Mouse (Mus musculus) lung, postnatal 0 days (tissue): ENCODE measurements at regions not wholly inside any gene's neighbourhood (a gene's known extent, or its start where the extent isn't known, plus 50 kb on each side); places are given as distances from the start of the nearest gene placed in this dataset.

Source experiments
- ATAC-seq: fragments of 200-750 bp; cut with Nextera tagmentation; 2 replicates; pipeline ENCODE4 v1.8.0; 2017; ENCODE audit warnings: moderate library complexity
- DNase-seq: peaks from one replicate; pipeline ENCODE4 v3.0.0-alpha.2; 2016; ENCODE audit warnings: low spot score
- H3K27ac ChIP-seq: fragments of 300-500 bp; sonication (generic); 2 replicates; pipeline ENCODE4 v1.5.1; 2014; ENCODE audit warnings: antibody characterized with exemption, mild to moderate bottlenecking, low read length, mixed read lengths
- H3K27me3 ChIP-seq: fragments of 300-500 bp; sonication (generic); replicated peaks from 2 replicates; pipeline ENCODE4 v1.6.1; 2014; ENCODE audit warnings: low read length, mixed read lengths; ENCODE audit not compliant: insufficient read depth
- H3K36me3 ChIP-seq: fragments of 300-500 bp; sonication (generic); 2 replicates; pipeline ENCODE4 v1.6.1; 2014; ENCODE audit warnings: low read length, mixed read lengths; ENCODE audit not compliant: insufficient read depth
- H3K4me1 ChIP-seq: fragments of 300-500 bp; sonication (generic); 2 replicates; pipeline ENCODE4 v1.6.1; 2014; ENCODE audit warnings: antibody characterized with exemption, low read depth, low read length, mixed read lengths; ENCODE audit not compliant: insufficient read depth
- H3K4me2 ChIP-seq: fragments of 300-500 bp; sonication (generic); replicated peaks from 2 replicates; pipeline ENCODE4 v1.6.1; 2014; ENCODE audit warnings: low read depth, mild to moderate bottlenecking, low read length, moderate library complexity, mixed read lengths
- H3K4me3 ChIP-seq: fragments of 300-500 bp; sonication (generic); 2 replicates; pipeline ENCODE4 v1.5.1; 2014; ENCODE audit warnings: low read depth, low read length
- H3K9ac ChIP-seq: fragments of 300-500 bp; sonication (generic); replicated peaks from 2 replicates; pipeline ENCODE4 v1.6.1; 2014; ENCODE audit warnings: low read depth, mild to moderate bottlenecking
- H3K9me3 ChIP-seq: fragments of 300-500 bp; sonication (generic); 2 replicates; pipeline ENCODE4 v1.6.1; 2016; ENCODE audit warnings: low read length, mixed read lengths
- CTCF ChIP-seq: IDR thresholded peaks from 2 replicates; pipeline ENCODE4 v1.5.1; 2016; ENCODE audit warnings: antibody characterized with exemption, mild to moderate bottlenecking
- EP300 ChIP-seq: IDR thresholded peaks from 2 replicates; pipeline ENCODE4 v1.6.1; 2016; ENCODE audit warnings: antibody characterized with exemption, mild to moderate bottlenecking, control low read depth
- WGBS: fragments of 180-500 bp; shearing (Covaris S2); extraction: QIAGEN DNeasy Blood & Tissue Kit; methylation state at CpG from one replicate; pipeline ENCODE4 v1.1.7; 2014; 5-methylcytosine and 5-hydroxymethylcytosine counted together

- H3K4me3 ChIP-seq: no peak overlapping the region
- no peaks in the 10 kb centered on the region for H3K4me1 ChIP-seq
- H3K36me3 ChIP-seq: no peaks in the 10 kb centered on the region
- DNase-seq (no peak), ATAC-seq (no peak)
- no peak for TF ChIP-seq CTCF
- TF ChIP-seq EP300: no peak
- H3K4me2 ChIP-seq: no peak overlapping the region
- no peaks in the 10 kb centered on the region for H3K9me3 ChIP-seq
- 42% methylated on average over 7 of the region's 7 CpGs for WGBS
- no peak overlapping the region for H3K9ac ChIP-seq
- H3K27ac ChIP-seq: no peak overlapping the region
- H3K27me3 ChIP-seq: no peaks in the 10 kb centered on the region
Measured at GRCm38 (mm10) chr16:5368897-5369558, 113.2 kb upstream of the Eef2kmt start.

- no peak overlapping the region for H3K9ac ChIP-seq
- no peak for TF ChIP-seq EP300
- TF ChIP-seq CTCF: no peak
- DNase-seq (no peak), ATAC-seq (no peak)
- 66% methylated on average over 8 of the region's 8 CpGs for WGBS
- no peaks in the 10 kb centered on the region for H3K9me3 ChIP-seq
- H3K27ac ChIP-seq: no peak overlapping the region
- H3K4me3 ChIP-seq: no peak overlapping the region
- no peaks in the 10 kb centered on the region for H3K4me1 ChIP-seq
- no peak overlapping the region for H3K4me2 ChIP-seq
- H3K27me3 ChIP-seq: no peaks in the 10 kb centered on the region
- H3K36me3 ChIP-seq: no peaks in the 10 kb centered on the region
Measured at GRCm38 (mm10) chr16:5368357-5368756, 112.6 kb upstream of the Eef2kmt start.

- no peak overlapping the region for H3K4me3 ChIP-seq
- no peak overlapping the region for H3K27ac ChIP-seq
- no peaks in the 10 kb centered on the region for H3K4me1 ChIP-seq
- H3K9ac ChIP-seq: no peak overlapping the region
- H3K36me3 ChIP-seq: no peaks in the 10 kb centered on the region
- no peak overlapping the region for H3K4me2 ChIP-seq
- 72% methylated on average over 10 of the region's 10 CpGs for WGBS
- no peaks in the 10 kb centered on the region for H3K9me3 ChIP-seq
- no peaks in the 10 kb centered on the region for H3K27me3 ChIP-seq
- TF ChIP-seq EP300 (no peak), CTCF (no peak)
- no peak for DNase-seq
- ATAC-seq: no peak
Measured at GRCm38 (mm10) chr16:5367581-5368119, 111.9 kb upstream of the Eef2kmt start.

GRCm38 (mm10) chr16:5366021-5366420 is 110.2 kb upstream of the Eef2kmt start:
- WGBS: 83% methylated on average over 3 of the region's 3 CpGs
- no peak overlapping the region for H3K27ac ChIP-seq
- no peak for DNase-seq

GRCm38 (mm10) chr16:5363007-5363570 is 107.3 kb upstream of the Eef2kmt start:
- Histone ChIP-seq H3K27me3 (no peaks in the 10 kb centered on the region), H3K9me3 (no peaks in the 10 kb centered on the region), H3K27ac (no peak overlapping the region), H3K4me1 (no peaks in the 10 kb centered on the region), H3K36me3 (no peaks in the 10 kb centered on the region), H3K4me3 (no peak overlapping the region), H3K9ac (no peak overlapping the region), H3K4me2 (no peak overlapping the region)
- DNase-seq: no peak
- TF ChIP-seq EP300 (no peak), CTCF (no peak)
- no peak for ATAC-seq
- 69% methylated on average over 10 of the region's 10 CpGs for WGBS

More at GRCm38 (mm10) chr16:5366021-5366420, 110.2 kb upstream of the Eef2kmt start:
- Histone ChIP-seq H3K27me3 (no peaks in the 10 kb centered on the region), H3K9me3 (no peaks in the 10 kb centered on the region), H3K4me3 (no peak overlapping the region), H3K36me3 (no peaks in the 10 kb centered on the region), H3K4me2 (no peak overlapping the region), H3K4me1 (no peaks in the 10 kb centered on the region), H3K9ac (no peak overlapping the region)
- no peak for TF ChIP-seq EP300
- no peak for ATAC-seq

- no peak overlapping the region for H3K4me2 ChIP-seq
- TF ChIP-seq CTCF (no peak), EP300 (no peak)
- H3K9ac ChIP-seq: no peak overlapping the region
- ATAC-seq (no peak), DNase-seq (no peak)
- no peaks in the 10 kb centered on the region for H3K9me3 ChIP-seq
- no peaks in the 10 kb centered on the region for H3K36me3 ChIP-seq
- WGBS: 59% methylated on average over 4 of the region's 4 CpGs
- no peak overlapping the region for H3K4me3 ChIP-seq
- H3K27ac ChIP-seq: no peak overlapping the region
- H3K4me1 ChIP-seq: no peaks in the 10 kb centered on the region
- no peaks in the 10 kb centered on the region for H3K27me3 ChIP-seq
Measured at GRCm38 (mm10) chr16:5359193-5359592, 103.4 kb upstream of the Eef2kmt start.
